Mouse (Mus musculus) embryonic facial prominence, embryonic 15.5 days (tissue): Measurements from ENCODE around the gene Zmat5. TPM values are rescaled to one million over a fixed set of nuclear protein-coding genes. Genes with fewer than 3 reads are reported as not detected.

Experiments used
- ATAC-seq: fragments of 200-750 bp; cut with Nextera tagmentation; 2 replicates; pipeline ENCODE4 v1.8.0; 2017; ENCODE audit warnings: low read depth, moderate TSS enrichment; ENCODE audit not compliant: insufficient number of reproducible peaks, low FRiP score, low TSS enrichment
- H3K27ac ChIP-seq: fragments of 300-500 bp; sonication (generic); replicated peaks from 2 replicates; pipeline ENCODE4 v1.5.1; 2015; ENCODE audit warnings: mild to moderate bottlenecking, inconsistent platforms
- H3K27me3 ChIP-seq: fragments of 300-500 bp; sonication (generic); 2 replicates; pipeline ENCODE4 v1.6.1; 2015; ENCODE audit warnings: inconsistent platforms
- H3K36me3 ChIP-seq: fragments of 300-500 bp; sonication (generic); 2 replicates; pipeline ENCODE4 v1.6.1; 2015; ENCODE audit warnings: mild to moderate bottlenecking, inconsistent platforms
- H3K4me1 ChIP-seq: fragments of 300-500 bp; sonication (generic); 2 replicates; pipeline ENCODE4 v1.6.1; 2015; ENCODE audit warnings: inconsistent platforms
- H3K4me2 ChIP-seq: fragments of 300-500 bp; sonication (generic); replicated peaks from 2 replicates; pipeline ENCODE4 v1.6.1; 2015; ENCODE audit warnings: mild to moderate bottlenecking, inconsistent platforms
- H3K4me3 ChIP-seq: fragments of 300-500 bp; sonication (generic); replicated peaks from 2 replicates; pipeline ENCODE4 v1.5.1; 2015; ENCODE audit warnings: mild to moderate bottlenecking, inconsistent platforms
- H3K9ac ChIP-seq: fragments of 300-500 bp; sonication (generic); 2 replicates; pipeline ENCODE4 v1.6.1; 2015; ENCODE audit warnings: inconsistent platforms
- H3K9me3 ChIP-seq: fragments of 300-500 bp; sonication (generic); replicated peaks from 2 replicates; pipeline ENCODE4 v1.6.1; 2016; ENCODE audit warnings: inconsistent platforms
- WGBS: fragments of 180-500 bp; shearing (Covaris S2); methylation state at CpG from one replicate; pipeline ENCODE4 v1.1.7; 2015; 5-methylcytosine and 5-hydroxymethylcytosine counted together
- polyA plus RNA-seq: library from polyadenylated mRNA; unstranded; fragments of >200 nt; fragmentation: Nextera tagmentation; extraction: Ambion mirVana; gene quantifications from 2 replicates; pipeline ENCODE4 v1.2.1, GENCODE M21; 2015

Zmat5 gene
- 62.8 and 67.1 TPM in 2 replicates for polyA plus RNA-seq

- Histone ChIP-seq H3K27ac (peak within 1 kb of the TSS; percentile 75), H3K4me2 (peak within 1 kb of the TSS; percentile 85), H3K4me1 (peaks cover 13% of the 10 kb centered on the region), H3K27me3 (no peaks in the 10 kb centered on the region), H3K9me3 (no peaks in the 10 kb centered on the region), H3K4me3 (peak within 1 kb of the TSS; percentile 75), H3K36me3 (peaks cover 18% of the 10 kb centered on the region), H3K9ac (peak within 1 kb of the TSS; percentile 87)
- peak; percentile 94 for ATAC-seq
- under 1% methylated on average over 47 of the region's 47 CpGs for WGBS
These were observed at the start of gene Zmat5, which contains the start of gene Uqcr10 for GRCm38 (mm10) chr11:4704072-4704964. Zmat5 (plus strand) TSS chr11:4704678. Uqcr10 (minus strand) TSS chr11:4704342.

- Histone ChIP-seq H3K4me2 (no peak overlapping the region), H3K27ac (no peak overlapping the region), H3K9ac (no peak overlapping the region), H3K9me3 (no peaks in the 10 kb centered on the region), H3K4me1 (no peaks in the 10 kb centered on the region), H3K27me3 (no peaks in the 10 kb centered on the region), H3K4me3 (no peak overlapping the region), H3K36me3 (peaks cover 39% of the 10 kb centered on the region)
- WGBS = 86% methylated on average over 1 of the region's 1 CpGs
- ATAC-seq = no peak
These were observed 44.7 kb upstream of the Zmat5 start for GRCm38 (mm10) chr11:4659818-4660217.

- Histone ChIP-seq H3K4me3 (no peak overlapping the region), H3K27me3 (no peaks in the 10 kb centered on the region), H3K4me1 (no peaks in the 10 kb centered on the region), H3K9ac (no peak overlapping the region), H3K36me3 (peaks cover 39% of the 10 kb centered on the region), H3K27ac (no peak overlapping the region), H3K4me2 (no peak overlapping the region), H3K9me3 (no peaks in the 10 kb centered on the region)
- WGBS = 90% methylated on average over 7 of the region's 7 CpGs
- ATAC-seq = no peak
These were observed 44.0 kb upstream of the Zmat5 start for GRCm38 (mm10) chr11:4660309-4661025.

- no peaks in the 10 kb centered on the region for H3K4me1 ChIP-seq
- H3K27me3 ChIP-seq = no peaks in the 10 kb centered on the region
- 0 out of 2 replicates have a peak overlapping the region, but pooled peaks have one; percentile 11 for H3K27ac ChIP-seq
- no peak overlapping the region for H3K9ac ChIP-seq
- ATAC-seq = no peak
- H3K4me2 ChIP-seq = no peak overlapping the region
- 66% methylated on average over 4 of the region's 4 CpGs for WGBS
- H3K4me3 ChIP-seq = no peak overlapping the region
- peaks cover 39% of the 10 kb centered on the region for H3K36me3 ChIP-seq
- H3K9me3 ChIP-seq = no peaks in the 10 kb centered on the region
These were observed 43.2 kb upstream of the Zmat5 start for GRCm38 (mm10) chr11:4661324-4661723.

GRCm38 (mm10) chr11:4661871-4662495, 42.5 kb upstream of the Zmat5 start:
- H3K9me3 ChIP-seq = no peaks in the 10 kb centered on the region
- H3K4me3 ChIP-seq = no peak overlapping the region
- no peaks in the 10 kb centered on the region for H3K27me3 ChIP-seq
- no peak overlapping the region for H3K9ac ChIP-seq
- WGBS = 74% methylated on average over 10 of the region's 10 CpGs
- no peaks in the 10 kb centered on the region for H3K4me1 ChIP-seq
- no peak for ATAC-seq
- H3K36me3 ChIP-seq = peaks cover 38% of the 10 kb centered on the region
- H3K4me2 ChIP-seq = no peak overlapping the region
- 0 out of 2 replicates have a peak overlapping the region, but pooled peaks have one; percentile 11 for H3K27ac ChIP-seq

- 82% methylated on average over 11 of the region's 11 CpGs for WGBS
- no peaks in the 10 kb centered on the region for H3K9me3 ChIP-seq
- H3K27ac ChIP-seq = no peak overlapping the region
- H3K27me3 ChIP-seq = no peaks in the 10 kb centered on the region
- no peaks in the 10 kb centered on the region for H3K4me1 ChIP-seq
- peaks cover 33% of the 10 kb centered on the region for H3K36me3 ChIP-seq
- ATAC-seq = no peak; the same call in 1 of the 2 replicates
- H3K9ac ChIP-seq = no peak overlapping the region
- H3K4me2 ChIP-seq = no peak overlapping the region
- no peak overlapping the region for H3K4me3 ChIP-seq
These were observed 42.0 kb upstream of the Zmat5 start for GRCm38 (mm10) chr11:4662496-4662878.

GRCm38 (mm10) chr11:4671736-4672135, 32.7 kb upstream of the Zmat5 start:
- Histone ChIP-seq H3K4me2 (no peak overlapping the region), H3K36me3 (peaks cover 36% of the 10 kb centered on the region), H3K4me1 (no peaks in the 10 kb centered on the region), H3K9me3 (no peaks in the 10 kb centered on the region), H3K27me3 (no peaks in the 10 kb centered on the region), H3K4me3 (no peak overlapping the region), H3K27ac (no peak overlapping the region), H3K9ac (no peak overlapping the region)
- ATAC-seq = no peak
- WGBS = 83% methylated on average over 4 of the region's 4 CpGs

- peaks cover 13% of the 10 kb centered on the region for H3K4me1 ChIP-seq
- H3K27ac ChIP-seq = no peak overlapping the region
- ATAC-seq = no peak
- 92% methylated on average over 1 of the region's 1 CpGs for WGBS
- H3K4me2 ChIP-seq = no peak overlapping the region
- peaks cover 36% of the 10 kb centered on the region for H3K36me3 ChIP-seq
- no peak overlapping the region for H3K4me3 ChIP-seq
- no peak overlapping the region for H3K9ac ChIP-seq
- H3K27me3 ChIP-seq = no peaks in the 10 kb centered on the region
- H3K9me3 ChIP-seq = no peaks in the 10 kb centered on the region
These were observed 29.9 kb upstream of the Zmat5 start for GRCm38 (mm10) chr11:4674593-4674992.

- Histone ChIP-seq H3K4me1 (peaks cover 18% of the 10 kb centered on the region), H3K4me3 (no peak overlapping the region), H3K9me3 (no peaks in the 10 kb centered on the region), H3K4me2 (no peak overlapping the region), H3K27ac (no peak overlapping the region), H3K27me3 (no peaks in the 10 kb centered on the region), H3K36me3 (peaks cover 35% of the 10 kb centered on the region), H3K9ac (no peak overlapping the region)
- no peak for ATAC-seq
- 89% methylated on average over 6 of the region's 6 CpGs for WGBS
These were observed 29.3 kb upstream of the Zmat5 start for GRCm38 (mm10) chr11:4675126-4675562.

- Histone ChIP-seq H3K27me3 (no peaks in the 10 kb centered on the region), H3K27ac (no peak overlapping the region), H3K9me3 (no peaks in the 10 kb centered on the region), H3K4me2 (no peak overlapping the region), H3K4me3 (no peak overlapping the region), H3K4me1 (peaks cover 20% of the 10 kb centered on the region), H3K36me3 (peaks cover 31% of the 10 kb centered on the region), H3K9ac (no peak overlapping the region)
- 90% methylated on average over 6 of the region's 6 CpGs for WGBS
- ATAC-seq = no peak
These were observed 28.8 kb upstream of the Zmat5 start for GRCm38 (mm10) chr11:4675693-4676092.
